Mouse (Mus musculus) heart, embryonic 14.5 days (tissue): ENCODE measurements at regions not wholly inside any gene's neighbourhood (a gene's known extent, or its start where the extent isn't known, plus 50 kb on each side); places are given as distances from the start of the nearest gene placed in this dataset.

Experiments
- ATAC-seq: fragments of 200-750 bp; cut with Nextera tagmentation; 2 replicates; pipeline ENCODE4 v1.8.0; 2017; ENCODE audit warnings: low read depth, moderate TSS enrichment; ENCODE audit not compliant: insufficient number of reproducible peaks, insufficient read depth, low FRiP score
- H3K27ac ChIP-seq, 2 experiments: fragments of 200-500 bp in 1 of 2; fragments of 300-500 bp in 1 of 2; sonication (generic) in 1 of 2; replicated peaks in 1 of 2; 2 replicates each; pipeline ENCODE4 v1.5.1; 2012 to 2014; ENCODE audit warnings: low read depth in 2 of 2, low read length in 2 of 2, control low read depth in 1 of 2, mild to moderate bottlenecking in 1 of 2, mixed read lengths in 1 of 2; ENCODE audit not compliant: control insufficient read depth in 1 of 2, insufficient read depth in 1 of 2
- H3K27me3 ChIP-seq: fragments of 300-500 bp; sonication (generic); 2 replicates; pipeline ENCODE4 v1.6.1; 2014; ENCODE audit warnings: mild to moderate bottlenecking, low read length, control low read depth; ENCODE audit not compliant: control insufficient read depth, insufficient read depth
- H3K36me3 ChIP-seq: fragments of 300-500 bp; sonication (generic); 2 replicates; pipeline ENCODE4 v1.6.1; 2014; ENCODE audit warnings: mild to moderate bottlenecking, control low read depth, low read length, mixed read lengths; ENCODE audit not compliant: control insufficient read depth, insufficient read depth
- H3K4me1 ChIP-seq, 2 experiments: fragments of 200-500 bp in 1 of 2; fragments of 300-500 bp in 1 of 2; sonication (generic) in 1 of 2; 2 replicates each; pipeline ENCODE4 v1.6.1; 2012 to 2014; ENCODE audit warnings: low read length in 2 of 2, control low read depth in 1 of 2, mixed read lengths in 1 of 2; ENCODE audit not compliant: control insufficient read depth in 2 of 2, insufficient read depth in 2 of 2
- H3K4me2 ChIP-seq: fragments of 300-500 bp; sonication (generic); 2 replicates; pipeline ENCODE4 v1.6.1; 2014; ENCODE audit warnings: mild to moderate bottlenecking, low read length
- H3K4me3 ChIP-seq, 2 experiments: fragments of 200-500 bp in 1 of 2; fragments of 300-500 bp in 1 of 2; sonication (generic) in 1 of 2; 2 replicates each; pipeline ENCODE4 v1.5.1; 2012 to 2014; ENCODE audit warnings: low read length in 2 of 2, mild to moderate bottlenecking in 2 of 2, control low read depth in 1 of 2, low read depth in 1 of 2, moderate library complexity in 1 of 2; ENCODE audit not compliant: control insufficient read depth in 1 of 2, insufficient read depth in 1 of 2
- H3K9ac ChIP-seq: fragments of 300-500 bp; sonication (generic); 2 replicates; pipeline ENCODE4 v1.6.1; 2014; ENCODE audit warnings: mild to moderate bottlenecking, low read length
- H3K9me3 ChIP-seq: fragments of 300-500 bp; sonication (generic); 2 replicates; pipeline ENCODE4 v1.6.1; 2016; ENCODE audit warnings: low read length, control low read depth; ENCODE audit not compliant: control insufficient read depth
- whole genome bisulfite sequencing: fragments of 180-500 bp; shearing (Covaris S2); extraction: QIAGEN DNeasy Blood & Tissue Kit; methylation state at CpG from one replicate; pipeline ENCODE4 v1.1.7; 2014; 5-methylcytosine and 5-hydroxymethylcytosine counted together

GRCm38 (mm10) chr3:136549471-136549870 is 120.5 kb upstream of the Ppp3ca start:
- no peak overlapping the region for H3K4me3 ChIP-seq
- no peaks in the 10 kb centered on the region for H3K27me3 ChIP-seq

DNA sequence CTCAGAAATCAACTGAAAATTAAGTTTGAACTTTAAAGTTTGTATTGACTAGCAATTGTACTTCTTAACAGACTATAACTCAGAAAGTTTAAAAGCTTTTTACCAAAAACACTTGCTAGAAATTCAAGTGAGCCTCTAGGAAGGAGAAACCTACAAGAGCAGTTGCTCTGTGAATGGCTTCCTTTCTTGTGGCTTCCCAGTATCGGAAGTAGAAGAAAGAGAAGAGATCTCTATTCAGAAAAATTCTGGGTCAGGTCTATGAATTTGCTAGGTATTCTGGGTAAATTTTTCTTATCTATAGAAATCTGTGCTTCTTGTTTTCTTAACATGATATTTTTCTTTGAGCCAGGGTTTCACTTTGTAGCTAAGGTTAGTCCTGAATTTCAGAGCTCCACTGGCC is 138.3 kb upstream of the Ppp3ca start:
- Histone ChIP-seq H3K27me3 (no peaks in the 10 kb centered on the region), H3K4me1 (no peaks in the 10 kb centered on the region), H3K9ac (no peak overlapping the region), H3K27ac (no peak overlapping the region), H3K36me3 (no peaks in the 10 kb centered on the region), H3K4me2 (no peak overlapping the region), H3K9me3 (no peaks in the 10 kb centered on the region), H3K4me3 (no peak overlapping the region)
- WGBS = 80% methylated on average over 1 of the region's 1 CpGs
- no peak for ATAC-seq

More at GRCm38 (mm10) chr3:136549471-136549870, 120.5 kb upstream of the Ppp3ca start:
- WGBS = 65% methylated on average over 1 of the region's 1 CpGs
- Histone ChIP-seq H3K36me3 (no peaks in the 10 kb centered on the region), H3K9ac (no peak overlapping the region), H3K4me2 (no peak overlapping the region), H3K9me3 (no peaks in the 10 kb centered on the region), H3K27ac (no peak overlapping the region), H3K4me1 (no peaks in the 10 kb centered on the region)
- no peak for ATAC-seq

DNA sequence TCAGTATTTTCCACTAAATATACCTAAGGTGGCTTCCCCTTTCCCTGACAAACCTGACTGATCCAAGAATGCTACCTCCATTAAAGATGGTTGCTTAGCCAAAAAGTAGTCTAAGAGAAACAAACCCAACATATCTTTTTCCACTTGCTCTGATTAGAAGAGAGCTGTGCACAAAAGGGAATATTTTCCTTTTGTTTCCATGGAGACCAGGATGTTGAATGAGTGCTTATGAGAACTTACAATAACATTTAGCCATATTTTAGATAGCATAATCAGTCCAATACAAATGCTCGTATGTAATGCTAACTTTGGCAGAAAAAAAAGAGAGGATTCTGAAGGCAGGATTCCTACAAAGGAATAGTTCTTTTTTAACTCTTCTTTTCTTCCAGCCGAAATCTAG is 161.3 kb upstream of the Ppp3ca start:
- Histone ChIP-seq H3K9me3 (no peaks in the 10 kb centered on the region), H3K4me1 (no peaks in the 10 kb centered on the region), H3K27ac (no peak overlapping the region), H3K27me3 (no peaks in the 10 kb centered on the region), H3K4me3 (no peak overlapping the region), H3K9ac (no peak overlapping the region), H3K4me2 (no peak overlapping the region), H3K36me3 (no peaks in the 10 kb centered on the region)
- ATAC-seq = no peak
- WGBS = 45% methylated on average over 2 of the region's 2 CpGs

DNA sequence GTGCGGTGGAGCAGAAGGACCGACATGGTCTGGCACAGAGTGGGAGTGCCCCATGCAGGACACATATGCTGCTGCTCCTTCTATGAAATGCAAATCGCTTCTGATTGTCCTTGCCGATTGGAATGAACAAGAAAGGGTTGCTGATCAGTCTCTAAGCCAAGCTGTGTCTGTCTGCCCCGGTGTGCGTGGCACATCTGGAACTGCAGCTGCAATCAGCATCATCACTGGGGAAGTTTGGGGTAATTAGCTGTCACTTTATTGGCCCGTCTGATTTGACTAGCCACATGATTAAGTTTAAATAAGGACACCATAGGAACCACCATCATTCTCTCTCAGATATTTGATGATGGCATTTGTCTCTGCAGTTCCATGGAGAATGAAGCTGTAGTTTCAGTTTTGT is 162.9 kb upstream of the Ppp3ca start:
- H3K4me2 ChIP-seq = no peak overlapping the region
- no peaks in the 10 kb centered on the region for H3K36me3 ChIP-seq
- no peak overlapping the region for H3K4me3 ChIP-seq
- H3K9ac ChIP-seq = no peak overlapping the region
- no peaks in the 10 kb centered on the region for H3K27me3 ChIP-seq
- no peaks in the 10 kb centered on the region for H3K4me1 ChIP-seq
- 82% methylated on average over 7 of the region's 7 CpGs for WGBS
- no peak for ATAC-seq
- no peak overlapping the region for H3K27ac ChIP-seq
- no peaks in the 10 kb centered on the region for H3K9me3 ChIP-seq

DNA sequence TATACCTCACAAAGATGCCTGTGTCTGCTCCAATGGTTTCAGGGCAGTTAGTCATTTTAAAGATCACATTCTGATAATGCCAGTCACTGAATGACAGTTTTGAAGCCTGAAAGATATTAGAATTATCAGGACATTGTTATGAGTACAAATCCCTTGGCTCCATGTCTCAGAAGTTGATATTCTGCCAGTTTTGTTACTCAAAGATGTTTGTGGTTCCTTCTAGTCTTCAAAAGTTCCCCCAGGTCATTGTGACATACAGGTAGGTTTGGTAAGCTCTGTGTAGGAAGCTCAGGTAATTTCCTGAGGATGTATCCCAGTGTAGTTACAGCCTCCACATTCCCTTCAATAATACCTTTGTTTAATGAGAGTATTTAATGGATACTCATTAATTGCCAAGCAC is 169.0 kb upstream of the Bank1 start:
- no peaks in the 10 kb centered on the region for H3K9me3 ChIP-seq
- no peak overlapping the region for H3K4me2 ChIP-seq
- no peak overlapping the region for H3K9ac ChIP-seq
- no peaks in the 10 kb centered on the region for H3K4me1 ChIP-seq
- H3K27ac ChIP-seq = no peak overlapping the region
- H3K4me3 ChIP-seq = no peak overlapping the region
- H3K27me3 ChIP-seq = no peaks in the 10 kb centered on the region
- ATAC-seq = no peak
- H3K36me3 ChIP-seq = no peaks in the 10 kb centered on the region

DNA sequence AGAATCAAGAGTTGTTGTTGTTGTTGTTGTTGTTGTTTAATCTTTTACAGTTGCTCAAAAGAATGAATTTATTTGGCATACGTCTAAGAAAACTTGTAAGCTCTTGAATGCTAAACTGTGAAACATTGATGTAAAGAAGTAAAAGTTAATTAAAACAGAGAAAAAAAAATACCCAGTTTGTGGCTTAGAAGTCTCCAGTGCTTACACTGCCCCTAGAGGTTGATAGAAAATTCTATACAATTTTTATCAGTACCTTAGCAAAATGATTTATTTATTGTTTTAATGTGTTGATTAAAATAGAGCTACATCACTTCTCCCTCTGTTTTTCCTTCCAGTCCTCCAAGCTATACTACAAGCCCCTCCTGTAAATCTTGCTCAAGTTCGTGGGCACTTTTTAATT is 165.8 kb upstream of the Bank1 start:
- Histone ChIP-seq H3K4me1 (no peaks in the 10 kb centered on the region), H3K27me3 (no peaks in the 10 kb centered on the region), H3K4me2 (no peak overlapping the region), H3K9ac (no peak overlapping the region), H3K36me3 (no peaks in the 10 kb centered on the region), H3K27ac (no peak overlapping the region), H3K9me3 (no peaks in the 10 kb centered on the region), H3K4me3 (no peak overlapping the region)
- ATAC-seq = no peak
- 69% methylated on average over 2 of the region's 2 CpGs for WGBS

DNA sequence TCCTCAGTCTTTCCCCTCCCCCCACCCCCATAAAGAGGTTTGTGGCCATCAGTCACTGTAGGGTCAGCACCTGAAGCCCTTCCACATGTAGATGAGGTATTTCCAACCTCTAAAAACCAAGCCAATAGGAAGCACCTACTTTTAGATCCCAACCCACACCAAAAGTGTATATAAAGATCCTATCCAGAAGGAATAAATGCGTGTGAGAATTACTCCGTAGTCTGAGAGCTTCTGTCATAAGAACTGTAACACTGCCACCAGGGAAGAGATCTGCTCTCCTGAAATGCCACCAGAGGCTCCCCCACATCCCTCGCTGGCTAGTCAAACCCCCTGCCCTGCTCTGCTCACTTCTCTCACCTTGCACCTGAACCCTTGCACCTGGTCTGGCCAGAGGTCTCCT is 145.8 kb upstream of the Bank1 start:
- no peak for ATAC-seq
- Histone ChIP-seq H3K27ac (no peak overlapping the region), H3K27me3 (no peaks in the 10 kb centered on the region), H3K36me3 (no peaks in the 10 kb centered on the region), H3K9ac (no peak overlapping the region), H3K9me3 (no peaks in the 10 kb centered on the region), H3K4me1 (no peaks in the 10 kb centered on the region), H3K4me3 (no peak overlapping the region), H3K4me2 (no peak overlapping the region)
- 85% methylated on average over 3 of the region's 3 CpGs for WGBS

- no peak for ATAC-seq
- Histone ChIP-seq H3K9me3 (no peaks in the 10 kb centered on the region), H3K4me1 (no peaks in the 10 kb centered on the region), H3K27ac (no peak overlapping the region), H3K36me3 (no peaks in the 10 kb centered on the region), H3K4me3 (no peak overlapping the region), H3K27me3 (no peaks in the 10 kb centered on the region), H3K9ac (no peak overlapping the region), H3K4me2 (no peak overlapping the region)
- 71% methylated on average over 3 of the region's 3 CpGs for WGBS
These were observed 136.9 kb upstream of the Bank1 start for GRCm38 (mm10) chr3:136462747-136463146.
